Mouse (Mus musculus): ENCODE measurements around the gene Polq.

- TF ChIP-seq GATA1 (IDR thresholded peaks at IDR 0.05; ENCODE audit: borderline replicate concordance, low read length), result no peak
- no peak for TF ChIP-seq FLI1 (IDR thresholded peaks at IDR 0.05; ENCODE audit: low read length)
These were observed 16.0 kb downstream of the Polq start for GRCm38 (mm10) chr16:37027581-37027980.

Data from megakaryocyte, embryonic 14.5 days (primary cell).